Mouse (Mus musculus): ENCODE measurements around the gene Cul5. TPM values are rescaled to one million over a fixed set of nuclear protein-coding genes. Genes with fewer than 3 reads are reported as not detected.

Gene Cul5
- total RNA-seq, 1 experiment from 2014 or later = 42.6 TPM

DNA sequence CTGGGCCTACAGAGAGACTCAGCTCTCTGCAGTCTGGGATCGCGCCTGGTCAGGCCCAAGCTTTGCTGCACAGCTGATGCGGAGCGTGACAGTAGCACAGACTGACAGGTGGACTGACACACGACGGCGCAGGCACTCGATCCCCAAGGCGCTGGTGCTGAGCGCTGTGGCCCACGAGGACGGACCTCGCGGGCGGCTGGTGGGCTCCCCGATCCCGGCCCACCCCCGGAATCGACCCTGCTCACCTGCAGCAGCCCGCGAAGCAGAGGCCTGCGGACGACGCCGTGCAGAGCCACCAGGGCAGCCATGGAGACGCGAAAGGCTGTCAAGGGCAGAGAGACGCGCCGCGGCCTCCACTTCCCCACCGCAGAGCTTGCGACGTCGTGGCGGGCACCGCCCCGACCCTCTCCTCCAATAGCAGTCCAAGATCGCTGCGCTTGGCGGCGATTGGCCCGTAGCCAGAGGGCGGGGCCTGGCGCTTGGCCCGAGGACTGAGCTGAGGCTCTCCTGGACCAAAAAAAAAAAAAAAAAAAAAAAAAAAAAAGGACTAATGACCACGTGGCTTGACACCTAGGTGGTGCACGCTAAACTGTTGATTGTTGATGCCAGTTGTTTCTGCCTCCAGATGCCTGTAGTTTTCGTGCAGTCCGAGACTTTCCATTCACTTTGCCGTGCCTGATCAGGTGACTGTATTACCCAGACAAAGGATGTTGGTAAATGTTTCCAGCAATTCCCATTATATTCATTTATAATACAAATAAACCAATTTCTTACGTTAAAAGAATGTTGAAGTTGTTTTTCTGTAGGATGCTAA lies 59.6 kb downstream of the Cul5 start, which contains the start of gene Acat1:
Gene Acat1 (minus strand): TSS at position 415 of the 814 bp plus-strand sequence.
- peak; percentile 99 for ATAC-seq (replicated peaks; ENCODE audit: insufficient number of reproducible peaks, low FRiP score, low TSS enrichment, poor library complexity, severe bottlenecking)

DNA sequence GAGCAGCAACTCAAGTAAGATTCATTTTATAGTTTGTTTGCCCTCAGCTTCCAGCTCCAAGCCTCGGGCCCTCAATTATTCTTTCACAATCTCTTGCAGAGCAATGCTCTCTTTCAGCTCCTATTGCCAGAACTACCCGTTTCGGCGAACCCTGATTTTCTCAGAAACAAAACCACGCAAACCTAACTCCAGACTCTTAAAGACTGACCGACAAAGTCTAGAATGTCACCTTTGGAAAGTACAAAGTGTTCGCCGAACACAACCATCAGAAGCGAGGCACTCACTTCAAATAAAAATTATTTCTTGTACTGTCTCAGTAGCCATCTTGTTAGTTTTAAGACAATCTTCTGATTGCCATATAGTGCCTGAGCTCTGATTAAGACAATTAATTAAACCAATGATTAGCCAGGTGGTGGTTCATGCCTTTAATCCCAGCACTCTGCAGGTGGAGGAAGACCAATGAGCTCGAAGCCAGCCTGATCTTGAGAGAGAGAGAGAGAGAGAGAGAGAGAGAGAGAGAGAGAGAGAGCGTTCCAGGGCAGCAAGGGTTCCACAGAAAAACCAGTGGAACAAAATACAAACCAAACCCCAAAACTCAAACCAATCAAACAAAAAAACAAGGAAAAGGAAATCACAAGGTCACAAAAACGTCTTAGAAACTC lies 60.4 kb downstream of the Cul5 start:
- ATAC-seq (replicated peaks; ENCODE audit: insufficient number of reproducible peaks, low FRiP score, low TSS enrichment, poor library complexity, severe bottlenecking) = no peak

DNA sequence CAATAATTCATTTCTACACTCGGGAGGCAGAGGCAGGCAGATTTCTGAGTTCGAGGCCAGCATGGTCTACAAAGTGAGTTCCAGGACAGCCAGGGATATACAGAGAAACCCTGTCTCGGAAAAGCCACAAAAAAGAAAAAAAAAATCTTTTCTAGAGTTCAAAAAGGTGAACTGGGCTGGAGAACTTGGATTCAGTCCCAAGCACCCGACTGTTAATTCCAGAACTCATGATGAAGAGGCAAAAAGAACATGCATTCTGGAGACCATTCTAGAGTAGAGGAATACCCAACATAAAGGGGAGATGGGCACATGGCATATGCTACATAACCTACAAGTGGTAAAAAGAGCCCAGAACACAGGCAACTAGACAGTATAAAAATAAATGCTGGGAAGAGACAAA lies 62.0 kb downstream of the Cul5 start:
- no peak for ATAC-seq (replicated peaks; ENCODE audit: insufficient number of reproducible peaks, low FRiP score, low TSS enrichment, poor library complexity, severe bottlenecking)

DNA sequence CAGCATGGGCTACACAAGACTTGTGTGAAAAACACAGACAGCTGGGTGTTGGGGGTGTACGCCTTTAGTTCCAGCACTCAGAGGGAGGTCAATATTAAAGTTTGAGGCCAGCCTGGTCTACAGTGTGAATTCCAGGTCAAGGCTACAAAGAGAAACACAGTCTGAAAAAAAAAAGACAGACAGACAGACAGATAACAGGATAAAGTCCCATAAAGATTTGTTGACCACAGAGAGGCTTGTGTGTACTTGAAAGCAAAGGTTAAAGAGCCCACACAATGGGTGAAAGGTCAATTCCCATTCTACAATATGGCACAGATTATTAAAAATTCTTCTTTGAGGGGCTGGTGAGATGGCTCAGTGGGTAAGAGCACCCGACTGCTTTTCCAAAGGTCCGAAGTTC lies 62.6 kb downstream of the Cul5 start:
- ATAC-seq (replicated peaks; ENCODE audit: insufficient number of reproducible peaks, low FRiP score, low TSS enrichment, poor library complexity, severe bottlenecking) = no peak

DNA sequence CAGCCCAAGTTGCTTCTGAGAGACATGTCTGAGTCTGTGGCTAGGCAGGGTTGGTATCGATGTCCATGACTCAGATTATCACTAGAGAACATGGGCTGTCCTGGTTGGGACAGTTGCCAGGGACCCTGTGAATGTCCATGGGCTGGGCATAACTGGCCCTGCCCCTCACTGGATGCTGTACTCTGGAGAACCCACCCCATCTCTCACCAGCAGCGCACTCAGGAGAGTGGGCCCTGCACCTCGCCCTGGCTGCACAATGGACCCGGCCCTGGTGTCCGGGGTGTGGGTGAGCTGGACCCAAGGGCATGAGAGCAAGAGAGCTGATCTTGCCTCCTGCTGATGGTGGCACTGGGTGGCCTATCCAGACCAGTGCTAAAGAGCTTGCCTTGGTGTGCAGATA lies 64.9 kb downstream of the Cul5 start:
- no peak for ATAC-seq (replicated peaks; ENCODE audit: insufficient number of reproducible peaks, low FRiP score, low TSS enrichment, poor library complexity, severe bottlenecking)

DNA sequence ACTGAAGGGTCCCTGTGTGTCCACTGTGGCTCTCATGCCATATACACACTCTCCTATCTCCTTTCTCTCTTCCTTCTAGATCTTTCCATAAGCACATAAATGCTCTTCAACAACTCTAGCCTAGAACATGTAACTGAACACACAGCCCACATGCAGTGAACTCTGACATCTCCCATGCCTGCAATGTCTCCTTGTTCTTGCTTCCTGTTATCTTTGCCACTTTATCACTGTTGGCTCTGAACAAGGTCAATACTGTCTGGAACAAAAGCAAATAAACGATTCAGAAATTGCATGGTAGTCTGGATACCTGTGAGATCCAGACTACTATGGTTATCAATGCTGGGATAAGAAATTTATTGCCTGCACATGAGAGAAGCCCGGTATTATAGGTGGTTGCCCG lies 66.0 kb downstream of the Cul5 start:
- ATAC-seq (replicated peaks; ENCODE audit: insufficient number of reproducible peaks, low FRiP score, low TSS enrichment, poor library complexity, severe bottlenecking) = no peak

DNA sequence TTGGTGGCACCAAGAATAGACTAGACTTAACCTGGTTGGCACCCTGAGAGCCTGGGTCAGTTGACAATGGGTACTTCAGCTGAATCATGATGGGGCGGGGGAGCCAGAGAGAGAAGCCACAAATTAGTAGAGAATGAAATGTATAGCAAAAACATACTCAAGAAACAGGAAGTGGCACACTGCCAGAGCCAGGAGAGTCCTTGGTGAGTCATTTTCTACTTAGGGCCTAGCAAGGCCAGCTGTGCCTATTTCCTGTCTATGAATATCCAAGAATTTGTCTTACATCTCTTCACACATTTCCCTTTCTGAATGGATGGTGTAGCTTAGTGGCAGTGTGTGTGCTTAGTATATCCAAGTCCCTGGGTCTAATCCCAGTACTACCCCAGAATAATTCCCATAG lies 66.4 kb downstream of the Cul5 start:
- peak; percentile 59; the same call in 1 of the 2 replicates for ATAC-seq (replicated peaks; ENCODE audit: insufficient number of reproducible peaks, low FRiP score, low TSS enrichment, poor library complexity, severe bottlenecking)

DNA sequence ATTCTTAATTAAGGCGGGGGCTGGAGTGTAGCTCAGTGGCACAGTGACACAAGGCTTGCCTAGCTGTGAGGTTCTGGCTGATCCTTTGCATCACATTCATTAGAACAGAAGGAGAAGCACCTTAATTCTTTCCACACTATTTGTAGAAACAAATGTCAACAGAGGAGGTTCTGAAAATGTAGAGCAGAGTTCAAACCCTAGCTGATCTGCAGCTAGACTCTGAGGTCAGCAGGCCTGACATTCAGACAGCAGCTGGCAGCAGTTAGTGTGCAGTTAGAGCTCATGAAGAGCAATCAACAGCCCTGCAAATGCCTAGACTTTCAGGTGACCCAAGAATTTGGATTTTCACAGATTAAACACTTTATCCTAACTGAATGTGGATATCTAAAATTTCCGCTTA lies 68.3 kb downstream of the Cul5 start:
- ATAC-seq (replicated peaks; ENCODE audit: insufficient number of reproducible peaks, low FRiP score, low TSS enrichment, poor library complexity, severe bottlenecking) = no peak

DNA sequence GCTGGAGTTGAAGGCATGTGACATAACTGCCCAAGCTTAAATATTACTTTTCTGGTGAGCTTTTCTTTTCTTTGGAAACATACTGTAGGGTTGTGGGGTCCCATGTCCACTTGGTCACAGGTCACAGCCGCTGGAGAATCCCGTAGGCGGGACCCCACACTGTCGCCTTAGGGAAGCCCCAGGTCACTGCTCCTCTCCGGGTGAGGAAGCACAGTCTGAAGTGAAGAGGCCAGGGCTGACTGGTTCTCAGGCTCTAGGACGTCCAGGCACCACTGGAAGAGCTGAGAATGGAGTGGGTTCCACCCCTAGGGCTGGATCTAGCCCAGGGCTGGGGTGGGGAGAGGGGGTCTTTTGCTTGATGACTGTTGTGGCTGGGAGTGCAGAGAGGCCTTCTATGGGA lies 71.2 kb downstream of the Cul5 start:
- ATAC-seq (replicated peaks; ENCODE audit: insufficient number of reproducible peaks, low FRiP score, low TSS enrichment, poor library complexity, severe bottlenecking) = no peak

DNA sequence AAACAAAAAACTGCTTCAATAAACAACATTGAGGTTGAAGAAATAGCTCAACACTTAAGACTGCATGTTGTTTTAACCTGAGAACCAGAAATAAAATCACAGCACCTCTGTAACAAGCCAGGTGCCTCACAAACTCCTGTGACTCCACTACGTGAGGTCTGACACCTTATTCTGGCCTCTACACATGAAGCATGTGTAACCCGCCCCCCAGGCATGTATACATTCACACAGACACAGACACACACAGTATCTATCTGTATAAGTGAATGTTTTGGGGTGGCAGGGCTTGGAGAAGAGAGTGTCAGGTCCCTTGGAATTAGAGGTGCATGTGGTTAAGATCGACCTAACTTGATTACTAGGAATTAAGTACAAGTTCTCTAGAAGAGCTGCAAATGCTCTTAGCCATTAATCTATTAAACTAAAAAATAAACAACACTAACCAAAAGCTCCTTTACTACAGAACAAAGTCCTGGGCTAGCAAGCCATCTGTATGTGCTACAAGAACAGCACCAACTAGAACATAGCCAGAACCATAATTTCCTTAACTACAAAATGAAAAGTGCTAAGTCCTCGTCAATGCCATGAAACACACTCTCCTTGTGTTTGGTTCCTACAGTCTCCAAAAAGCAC lies 72.7 kb downstream of the Cul5 start:
- ATAC-seq (replicated peaks; ENCODE audit: insufficient number of reproducible peaks, low FRiP score, low TSS enrichment, poor library complexity, severe bottlenecking) = no peak

DNA sequence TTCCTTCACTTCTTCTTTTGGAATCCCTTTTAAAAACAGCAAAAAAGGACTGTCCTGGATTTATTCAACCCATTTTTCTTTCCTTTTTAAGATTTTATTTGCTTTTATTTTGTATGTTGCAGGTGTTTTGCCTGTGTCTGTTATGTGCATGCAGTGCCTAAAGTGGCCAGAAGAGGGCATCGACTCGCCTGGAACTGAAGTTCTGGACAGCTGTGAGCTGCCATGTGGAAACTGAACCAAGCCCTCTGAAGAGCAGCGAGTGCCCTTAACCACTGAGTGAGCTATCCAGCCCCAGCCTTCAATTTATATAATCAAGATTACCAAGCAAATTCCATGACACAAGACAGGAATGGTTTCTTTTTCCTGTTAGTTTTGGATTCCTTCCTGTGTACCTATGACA lies 75.0 kb downstream of the Cul5 start:
- peak; percentile 85; the same call in 1 of the 2 replicates for ATAC-seq (replicated peaks; ENCODE audit: insufficient number of reproducible peaks, low FRiP score, low TSS enrichment, poor library complexity, severe bottlenecking)

DNA sequence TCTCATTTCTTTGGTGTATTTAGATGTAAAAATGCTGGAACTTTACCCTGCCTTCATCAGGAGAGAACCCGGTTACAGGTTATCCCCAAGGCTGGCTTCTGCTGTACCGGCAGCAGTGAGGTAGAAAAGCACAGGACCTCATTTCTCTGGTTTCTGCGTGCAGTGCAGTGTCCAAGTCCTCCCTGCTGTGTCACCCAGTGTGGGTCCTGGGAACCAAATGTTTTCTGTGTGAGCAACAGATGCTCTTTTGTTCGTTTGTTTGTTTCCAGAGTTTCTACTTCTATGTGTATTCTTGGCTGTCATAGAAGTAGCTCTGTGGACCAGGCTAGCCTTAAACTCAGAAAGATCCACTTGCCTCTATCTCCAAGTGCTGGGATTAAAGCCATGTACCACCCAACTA lies 87.9 kb downstream of the Cul5 start:
- ATAC-seq (replicated peaks; ENCODE audit: insufficient number of reproducible peaks, low FRiP score, low TSS enrichment, poor library complexity, severe bottlenecking) = no peak

DNA sequence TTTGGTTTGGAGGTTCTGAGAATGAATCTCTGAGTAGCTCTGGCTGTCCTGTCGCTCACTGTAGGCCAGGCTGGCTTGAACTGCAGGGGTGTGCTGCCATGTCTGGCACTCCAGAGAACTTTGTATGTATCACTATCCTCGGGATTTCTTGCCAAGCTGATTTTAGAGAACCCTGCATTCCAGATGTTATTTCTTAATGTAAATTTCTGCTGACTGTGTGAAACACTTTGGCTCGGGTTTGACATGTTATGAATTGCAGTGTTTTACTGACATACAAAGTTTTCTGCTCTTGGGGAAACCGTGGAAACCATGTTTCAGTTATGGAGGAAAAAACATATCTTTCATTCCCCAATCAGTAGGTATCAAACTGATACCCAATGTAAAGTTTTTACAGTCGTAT lies 94.1 kb downstream of the Cul5 start:
- no peak for ATAC-seq (replicated peaks; ENCODE audit: insufficient number of reproducible peaks, low FRiP score, low TSS enrichment, poor library complexity, severe bottlenecking)

DNA sequence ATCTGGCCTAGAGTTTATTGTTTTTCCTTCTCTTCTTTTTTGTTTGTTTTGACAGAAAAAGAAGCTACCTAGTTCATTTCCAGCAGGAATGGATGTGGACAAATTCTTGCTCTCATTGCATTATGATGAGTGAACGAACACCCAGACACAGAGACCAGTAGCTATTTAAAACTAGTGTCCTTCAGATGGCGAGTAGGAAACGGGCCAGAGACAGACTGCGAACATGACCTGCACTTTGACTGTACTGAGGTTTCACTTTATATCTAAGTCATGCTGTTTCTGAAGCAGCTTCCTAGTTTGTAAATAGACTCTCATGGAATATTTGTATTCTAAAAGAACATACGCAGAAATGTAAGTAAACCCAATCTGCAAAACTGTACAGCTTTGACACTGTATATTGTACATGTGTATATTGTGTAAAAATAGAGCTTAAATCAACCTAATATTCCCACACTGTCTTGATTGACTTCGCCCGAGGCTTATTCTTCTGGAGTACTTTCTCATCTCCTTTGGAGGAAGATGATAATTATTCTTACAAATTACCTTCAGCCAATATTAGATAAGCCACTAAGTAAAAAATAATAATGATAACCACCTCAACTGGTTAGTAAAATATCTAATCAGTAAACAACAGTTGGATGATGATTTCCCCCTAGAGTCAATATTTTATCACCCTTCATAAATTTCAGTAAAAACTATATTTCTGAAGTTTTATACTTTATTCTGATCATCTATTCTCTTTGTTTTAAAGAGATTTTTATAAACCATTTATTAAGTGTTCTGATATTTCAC lies 97.1 kb downstream of the Cul5 start:
- ATAC-seq (replicated peaks; ENCODE audit: insufficient number of reproducible peaks, low FRiP score, low TSS enrichment, poor library complexity, severe bottlenecking) = no peak

DNA sequence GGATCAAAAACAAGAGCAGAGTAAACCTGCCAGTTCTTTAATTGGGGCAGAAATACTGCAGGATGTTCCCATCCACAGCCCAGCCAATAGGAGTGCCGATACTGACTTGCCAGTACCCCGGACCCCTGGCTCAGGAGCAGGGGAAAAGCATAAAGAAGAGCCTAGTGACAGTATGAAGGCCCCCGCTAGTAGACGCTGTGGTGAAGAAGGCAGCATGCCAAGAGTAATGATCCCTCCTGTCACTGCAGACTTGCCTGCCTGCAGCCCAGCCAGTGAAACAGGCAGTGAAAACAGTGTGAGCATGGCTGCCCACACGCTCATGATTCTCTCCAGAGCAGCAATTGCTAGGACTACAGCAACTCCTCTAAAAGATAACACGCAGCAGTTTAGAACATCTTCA lies 99.2 kb downstream of the Cul5 start:
- ATAC-seq (replicated peaks; ENCODE audit: insufficient number of reproducible peaks, low FRiP score, low TSS enrichment, poor library complexity, severe bottlenecking) = no peak
